Mouse (Mus musculus) cerebellum, postnatal 14 days (tissue): ENCODE measurements at regions not wholly inside any gene's neighbourhood (a gene's known extent, or its start where the extent isn't known, plus 50 kb on each side); places are given as distances from the start of the nearest gene placed in this dataset.

Experiments
- DNase-seq, 2 experiments: peaks; one replicate each; pipeline ENCODE4 v3.0.0; 2021; ENCODE audit warnings: mixed read lengths in 2 of 2

GRCm38 (mm10) chr10:30132243-30132642 lies 68.1 kb downstream of the Cenpw start:
- no peak for DNase-seq

GRCm38 (mm10) chr10:30110341-30110740 lies 90.0 kb downstream of the Cenpw start:
- no peak for DNase-seq

GRCm38 (mm10) chr10:30102443-30102842 lies 97.9 kb downstream of the Cenpw start:
- no peak for DNase-seq

GRCm38 (mm10) chr10:30094603-30095002 lies 105.8 kb downstream of the Cenpw start:
- no peak for DNase-seq

- no peak for DNase-seq
Measured at GRCm38 (mm10) chr10:30091549-30091948, 108.8 kb downstream of the Cenpw start.

GRCm38 (mm10) chr10:30089406-30089805 lies 111.0 kb downstream of the Cenpw start:
- DNase-seq: no peak

GRCm38 (mm10) chr10:30085059-30085458 lies 115.3 kb downstream of the Cenpw start:
- DNase-seq: peak; percentile 19 to 43

- DNase-seq: no peak
Measured at GRCm38 (mm10) chr10:30066692-30067091, 133.7 kb downstream of the Cenpw start.

GRCm38 (mm10) chr10:30030621-30031020 lies 169.7 kb downstream of the Cenpw start:
- no peak for DNase-seq

GRCm38 (mm10) chr10:30002950-30003636 lies 197.3 kb downstream of the Cenpw start:
- DNase-seq: no peak

- DNase-seq: no peak
Measured at GRCm38 (mm10) chr10:30000836-30001235, 199.5 kb downstream of the Cenpw start.

GRCm38 (mm10) chr10:29981539-29981938 lies 218.8 kb downstream of the Cenpw start:
- DNase-seq: no peak
